35 mouse cellular contexts compared by ENCODE assay signal in genomic region chr7:101636056-101636455, GRCm38 (mm10). TPM values are rescaled to one million over a fixed set of nuclear protein-coding genes. Genes with fewer than 3 reads are reported as not detected.
A peak's percentile ranks its signal among the peaks of the same experiment; 100 is the strongest.
DNase-seq lines count a peak whose midpoint lies in the region; ATAC-seq lines count a peak whose summit lies in the region.
"Had no signal": no experiment of that assay in that cellular context is flagged by ENCODE, and none has a peak within 500 bp of the region (broad histone marks: within the 10 kb centered on the region; RNA-seq: fewer than 3 reads in every experiment).

No protein-coding gene starts in this region.

- H3K9me3 ChIP-seq in heart, embryonic 16.5 days (replicated peaks; ENCODE audit: control insufficient read depth, low read length), result peaks cover 4% of the 10 kb centered on the region; the same call in 1 of the 2 replicates
- H3K9me3 ChIP-seq in forebrain, embryonic 14.5 days (replicated peaks; ENCODE audit: control insufficient read depth, low read length), result no peaks in the 10 kb centered on the region
- H3K9me3 ChIP-seq: embryonic facial prominence, embryonic 12.5 days; hindbrain, embryonic 13.5 days; liver, embryonic 12.5 days; midbrain, embryonic 13.5 days had no signal

- no peak overlapping the region for H3K4me2 ChIP-seq in heart, embryonic 16.5 days (ENCODE audit: low read depth, low read length)
- H3K4me2 ChIP-seq in forebrain, embryonic 14.5 days (ENCODE audit: low read length), result no peak overlapping the region
- H3K4me2 ChIP-seq: embryonic facial prominence, embryonic 12.5 days; heart, embryonic 11.5 days; hindbrain, embryonic 13.5 days; kidney, embryonic 15.5 days; liver, embryonic 12.5 days; midbrain, embryonic 13.5 days had no signal

- H3K4me3 ChIP-seq in heart, embryonic 16.5 days (ENCODE audit: low read length), result no peak overlapping the region
- no peak overlapping the region for H3K4me3 ChIP-seq in forebrain, embryonic 14.5 days (ENCODE audit: low read depth, low read length)
- H3K4me3 ChIP-seq: embryonic facial prominence, embryonic 12.5 days; hindbrain, embryonic 13.5 days; kidney, embryonic 15.5 days; layer of hippocampus, adult 2 months; liver, embryonic 12.5 days; midbrain, embryonic 13.5 days had no signal

- no peaks in the 10 kb centered on the region for H3K4me1 ChIP-seq in heart, embryonic 16.5 days (ENCODE audit: control insufficient read depth, insufficient read depth, low read length)
- no peaks in the 10 kb centered on the region for H3K4me1 ChIP-seq in forebrain, embryonic 14.5 days (ENCODE audit: control insufficient read depth, insufficient read depth, low read length)
- H3K4me1 ChIP-seq: embryonic facial prominence, embryonic 12.5 days; hindbrain, embryonic 13.5 days; kidney, embryonic 15.5 days; liver, embryonic 12.5 days; midbrain, embryonic 13.5 days had no signal

- no peak for DNase-seq in heart, adult 8-10 months (ENCODE audit: low spot score)
- DNase-seq in A20 (ENCODE audit: low read depth, low spot score), result peak; percentile 31
- DNase-seq in T-cell, adult 2 months (ENCODE audit: low spot score), result peak; percentile 43
- DNase-seq in naive thymus-derived CD4-positive, alpha-beta T cell, adult 2 months (ENCODE audit: low read depth), result peak; percentile 55
- DNase-seq in gastrocnemius, postnatal 10 days, result no peak
- no peak for DNase-seq in forebrain, embryonic 14.5 days (ENCODE audit: low spot score)
- DNase-seq: adrenal gland, postnatal 10 days; cerebellum, adult 9-10 months; embryo, embryonic 11 days; heart, postnatal 4 days; kidney, adult 11 months; kidney, postnatal 25 days; left cerebral cortex, postnatal 4 days; liver, postnatal 0 days; lung, postnatal 4 days; right cerebral cortex, postnatal 25 days had no signal

- no peak overlapping the region for H3K9ac ChIP-seq in heart, embryonic 16.5 days (ENCODE audit: low read length)
- H3K9ac ChIP-seq in forebrain, embryonic 14.5 days (ENCODE audit: low read length), result no peak overlapping the region
- H3K9ac ChIP-seq: embryonic facial prominence, embryonic 12.5 days; hindbrain, embryonic 13.5 days; kidney, embryonic 15.5 days; liver, embryonic 12.5 days; liver, postnatal 0 days; midbrain, embryonic 13.5 days had no signal

- ATAC-seq in heart, embryonic 16.5 days (replicated peaks; ENCODE audit: extremely low read depth, insufficient read depth, low FRiP score), result 0 out of 2 replicates have a peak, but pooled peaks have one; percentile 55
- no peak for ATAC-seq in forebrain, embryonic 14.5 days
- ATAC-seq: forebrain, embryonic 16.5 days; liver, embryonic 12.5 days; liver, postnatal 0 days; midbrain, embryonic 13.5 days had no signal

- no peaks in the 10 kb centered on the region for H3K27me3 ChIP-seq in heart, embryonic 16.5 days (ENCODE audit: control insufficient read depth, insufficient read depth, low read length)
- no peaks in the 10 kb centered on the region for H3K27me3 ChIP-seq in forebrain, embryonic 14.5 days (replicated peaks; ENCODE audit: control insufficient read depth, insufficient read depth, low read length)
- H3K27me3 ChIP-seq: embryonic facial prominence, embryonic 12.5 days; hindbrain, embryonic 13.5 days; kidney, embryonic 15.5 days; liver, embryonic 12.5 days; midbrain, embryonic 13.5 days had no signal

- WGBS in heart, embryonic 16.5 days, result 82% methylated on average over 2 of the region's 2 CpGs
- WGBS in forebrain, embryonic 14.5 days, result 93% methylated on average over 2 of the region's 2 CpGs

- no peak overlapping the region; the same call in 1 of the 2 replicates for H3K27ac ChIP-seq in heart, embryonic 16.5 days (ENCODE audit: low read length)
- H3K27ac ChIP-seq in forebrain, embryonic 14.5 days (ENCODE audit: low read depth, low read length), result no peak overlapping the region
- H3K27ac ChIP-seq: embryonic facial prominence, embryonic 12.5 days; hindbrain, embryonic 13.5 days; kidney, embryonic 15.5 days; layer of hippocampus, adult 2 months; liver, embryonic 12.5 days; midbrain, embryonic 13.5 days; stomach, postnatal 0 days had no signal

- no peaks in the 10 kb centered on the region for H3K36me3 ChIP-seq in heart, embryonic 16.5 days (ENCODE audit: control insufficient read depth, insufficient read depth)
- H3K36me3 ChIP-seq in forebrain, embryonic 14.5 days (ENCODE audit: control insufficient read depth, insufficient read depth, low read length), result no peaks in the 10 kb centered on the region
- H3K36me3 ChIP-seq: embryonic facial prominence, embryonic 12.5 days; hindbrain, embryonic 13.5 days; kidney, embryonic 15.5 days; liver, embryonic 12.5 days; midbrain, embryonic 13.5 days had no signal

RNA-seq across cellular contexts. Expression of gene Clpb, which starts 27.4 kb away (rescaled TPM):
- polyA plus RNA-seq in heart, embryonic 16.5 days (2015; fragmentation: Nextera tagmentation; extraction: Ambion mirVana), result 48.2 and 56.9 TPM in 2 replicates
- 10 to 100 TPM; 73.5 to 96.2 (median 93.6) TPM for total RNA-seq in heart, adult 8-10 months (2022)
- 10 to 100 TPM; 30.7 to 38.7 TPM for total RNA-seq in gastrocnemius, postnatal 10 days (2021)
- polyA plus RNA-seq in forebrain, embryonic 14.5 days (2014; fragmentation: Nextera tagmentation; extraction: Ambion mirVana), result 31.9 and 44.1 TPM in 2 replicates

RNA-seq across cellular contexts. Expression of gene Art2b, which starts 50.7 kb away (rescaled TPM):
- polyA plus RNA-seq in heart, embryonic 16.5 days (2015; fragmentation: Nextera tagmentation; extraction: Ambion mirVana), result 0.07 TPM in 1 of 2 replicates, not detected in the other
- not detected for total RNA-seq in heart, adult 8-10 months (2022)
- total RNA-seq in gastrocnemius, postnatal 10 days (2021), result not detected
- polyA plus RNA-seq in forebrain, embryonic 14.5 days (2014; fragmentation: Nextera tagmentation; extraction: Ambion mirVana), result not detected in 2 replicates
- total RNA-seq: CH12.LX; ES-E14; gastrocnemius, adult 8-10 months; heart, postnatal 4 days; layer of hippocampus, adult 2 months; layer of hippocampus, postnatal 14 days; left cerebral cortex, adult 8-10 months; left cerebral cortex, postnatal 4 days had no signal
- polyA plus RNA-seq: embryonic facial prominence, embryonic 12.5 days; forebrain, embryonic 16.5 days; heart, embryonic 11.5 days; heart, postnatal 0 days; hindbrain, embryonic 13.5 days; kidney, embryonic 15.5 days; limb, embryonic 14.5 days; lung, embryonic 16.5 days; midbrain, embryonic 13.5 days; neural tube, embryonic 11.5 days; stomach, postnatal 0 days had no signal

Comparison
In these comparisons a context has a peak if more than half of its experiments do, and no peak if none do; other contexts are left out.
1. DNase-seq: peak in A20 (single experiment), T-cell, adult 2 months (single experiment) and naive thymus-derived CD4-positive, alpha-beta T cell, adult 2 months (single experiment); none in heart, adult 8-10 months (single experiment), gastrocnemius, postnatal 10 days (single experiment) and forebrain, embryonic 14.5 days (single experiment).